Mouse (Mus musculus) bone marrow, adult 2 months (tissue): Measurements from ENCODE around the gene Fam102a. TPM values are rescaled to one million over a fixed set of nuclear protein-coding genes. Genes with fewer than 3 reads are reported as not detected.

ENCODE experiments used
- H3K27ac ChIP-seq: fragments of 200-500 bp; 2 replicates; pipeline ENCODE4 v1.5.1; 2012; ENCODE audit warnings: low read depth, mild to moderate bottlenecking, control low read depth, inconsistent platforms, low read length; ENCODE audit not compliant: control insufficient read depth, poor library complexity, insufficient read depth
- H3K4me1 ChIP-seq: fragments of 200-500 bp; 2 replicates; pipeline ENCODE4 v1.6.1; 2011; ENCODE audit warnings: low read length; ENCODE audit not compliant: control insufficient read depth, insufficient read depth
- H3K4me3 ChIP-seq: fragments of 200-500 bp; replicated peaks from 2 replicates; pipeline ENCODE3; 2011; ENCODE audit warnings: mild to moderate bottlenecking, low read depth, low read length, control low read depth; ENCODE audit not compliant: control insufficient read depth
- CTCF ChIP-seq: fragments of 200-500 bp; IDR thresholded peaks from 2 replicates; pipeline ENCODE4 v1.5.1; 2011; ENCODE audit warnings: low read length, control low read depth; ENCODE audit not compliant: control insufficient read depth, insufficient read depth
- POLR2A ChIP-seq: fragments of 200-500 bp; IDR thresholded peaks from 2 replicates; pipeline ENCODE4 v1.6.1; 2011; ENCODE audit warnings: low read depth, mild to moderate bottlenecking, control low read depth, low read length, borderline replicate concordance; ENCODE audit not compliant: control insufficient read depth
- WGBS: fragments of 180-500 bp; shearing (Covaris S2); methylation state at CpG from one replicate; pipeline ENCODE4 v1.1.7; 2018; 5-methylcytosine and 5-hydroxymethylcytosine counted together
- polyA plus RNA-seq: library from polyadenylated mRNA; stranded (reverse); fragments of >200 nt; gene quantifications from 2 replicates; pipeline ENCODE4 v1.2.4, GENCODE M21; 2011; ENCODE audit warnings: low replicate concordance; ENCODE audit not compliant: missing spikeins, insufficient read depth, insufficient read length

The Fam102a gene
- polyA plus RNA-seq, 1 experiment = 5.4 TPM

DNA sequence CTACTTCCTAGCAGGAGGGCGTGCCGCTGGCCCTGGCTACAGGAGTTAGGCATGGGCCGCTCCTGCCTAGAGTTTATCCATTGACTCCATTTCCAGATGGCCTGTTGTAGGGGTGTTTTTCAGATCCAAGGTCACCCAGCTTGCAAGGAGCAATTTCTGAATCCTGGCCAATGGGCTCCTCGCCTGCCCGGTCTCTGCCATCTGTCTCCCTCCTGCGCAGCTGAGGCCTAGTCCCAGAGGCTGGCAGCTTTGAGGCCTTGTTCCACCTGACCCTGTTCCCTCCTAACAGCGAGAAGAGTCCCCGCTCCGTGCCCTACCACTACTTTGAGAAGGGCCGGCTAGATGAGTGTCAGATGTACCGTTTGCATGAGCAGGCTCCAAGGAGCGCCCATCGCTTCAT, 61.6 kb downstream of the Fam102a start:
- WGBS = 88% methylated on average over 13 of the region's 13 CpGs
- H3K27ac ChIP-seq = no peak overlapping the region

DNA sequence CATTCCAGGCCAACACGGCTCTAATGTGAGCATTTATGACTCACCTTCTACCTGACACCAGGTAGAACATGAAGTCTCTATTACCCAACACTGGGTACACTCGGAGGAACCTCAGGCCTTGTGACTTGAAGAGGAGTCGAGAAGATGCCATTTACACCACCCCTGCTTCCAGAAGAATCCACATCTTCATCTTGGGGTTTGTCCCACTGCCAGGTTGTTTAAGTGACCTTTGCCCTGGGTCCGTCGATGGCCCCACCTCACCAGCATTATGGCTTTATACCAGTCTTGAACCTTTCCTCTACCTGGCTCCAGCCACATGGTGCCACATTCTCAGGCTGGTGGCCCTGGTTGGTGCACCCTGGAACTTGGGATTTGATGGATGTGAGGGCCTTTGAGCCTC, 62.1 kb downstream of the Fam102a start:
- Histone ChIP-seq H3K27ac (no peak overlapping the region), H3K4me3 (no peak overlapping the region), H3K4me1 (peaks cover 1% of the 10 kb centered on the region; the same call in 1 of the 2 replicates)
- 83% methylated on average over 5 of the region's 5 CpGs for WGBS
- TF ChIP-seq POLR2A (no peak), CTCF (no peak)

More for the DNA sequence above, 61.6 kb downstream of the Fam102a start:
- TF ChIP-seq CTCF (no peak), POLR2A (no peak)
- peaks cover 1% of the 10 kb centered on the region; the same call in 1 of the 2 replicates for H3K4me1 ChIP-seq
- H3K4me3 ChIP-seq = no peak overlapping the region

DNA sequence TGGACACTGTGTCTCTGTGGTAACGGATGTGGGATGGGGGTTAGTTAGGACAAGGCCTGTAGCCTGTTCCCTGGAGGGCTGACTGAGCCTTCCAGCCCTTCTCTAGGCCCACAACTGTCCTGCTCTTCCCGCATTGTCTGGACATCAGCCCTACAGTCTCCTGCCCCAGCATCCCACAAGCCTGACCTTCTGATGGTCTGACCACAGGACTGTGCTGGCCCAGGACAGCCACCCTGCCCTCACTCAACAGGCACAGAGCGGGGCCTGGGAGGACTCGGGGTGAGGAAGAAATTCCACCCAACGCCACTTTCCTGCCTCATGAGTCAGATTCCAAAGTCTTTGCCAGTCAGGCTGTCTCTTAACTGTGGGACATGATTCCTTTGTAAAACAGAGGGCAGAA, 62.6 kb downstream of the Fam102a start:
- TF ChIP-seq CTCF (no peak), POLR2A (no peak)
- Histone ChIP-seq H3K4me3 (no peak overlapping the region), H3K27ac (no peak overlapping the region), H3K4me1 (peaks cover 1% of the 10 kb centered on the region; the same call in 1 of the 2 replicates)
- 78% methylated on average over 5 of the region's 5 CpGs for WGBS

DNA sequence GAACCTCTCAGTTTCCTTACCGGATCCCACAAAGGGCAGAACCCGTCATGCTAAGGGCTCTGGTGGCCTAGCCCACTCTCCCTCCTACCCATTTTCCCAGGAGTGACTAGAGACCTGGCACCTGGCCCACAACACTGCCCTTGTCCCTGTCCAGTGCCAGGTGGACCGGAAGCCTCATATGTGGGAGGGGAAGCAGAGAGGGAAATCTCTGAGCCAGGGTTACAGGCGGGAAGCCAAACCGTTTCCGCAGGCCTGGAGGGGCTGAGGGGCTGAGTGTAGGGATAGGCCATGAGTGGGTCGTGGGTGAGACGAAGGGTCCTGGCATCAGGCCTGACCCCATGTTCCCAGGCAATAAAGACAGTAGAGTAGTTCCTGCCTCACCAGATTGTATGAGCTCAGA, 63.4 kb downstream of the Fam102a start:
- Histone ChIP-seq H3K4me1 (peaks cover 1% of the 10 kb centered on the region; the same call in 1 of the 2 replicates), H3K4me3 (no peak overlapping the region), H3K27ac (no peak overlapping the region)
- WGBS = 84% methylated on average over 8 of the region's 8 CpGs
- no peak for TF ChIP-seq CTCF
- TF ChIP-seq POLR2A = no peak

DNA sequence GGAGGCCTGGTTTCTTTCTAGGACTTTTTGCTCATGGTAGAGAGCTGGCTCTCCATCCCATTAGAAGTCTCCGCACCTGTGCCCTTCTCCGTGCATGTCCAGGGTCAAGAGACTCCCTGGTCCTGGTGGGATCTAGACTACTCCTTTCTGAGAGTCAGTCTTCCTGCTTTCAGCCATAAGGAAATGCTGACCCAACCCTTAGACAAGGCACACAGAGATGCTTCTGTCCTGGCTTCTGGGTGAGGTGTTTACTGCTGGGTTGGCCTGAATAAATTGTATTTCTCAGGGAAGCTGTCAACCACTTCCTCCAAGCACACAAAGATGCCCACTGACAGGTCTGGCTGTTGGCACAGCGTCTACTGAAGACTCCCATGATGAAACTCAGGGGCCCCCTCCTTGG, 64.3 kb downstream of the Fam102a start, which contains the start of gene St6galnac6:
Gene St6galnac6 (plus strand): TSS at position 301 of the 400 bp plus-strand sequence.
- Histone ChIP-seq H3K4me1 (peaks cover 1% of the 10 kb centered on the region; the same call in 1 of the 2 replicates), H3K27ac (no peak within 1 kb of the TSS), H3K4me3 (no peak within 1 kb of the TSS)
- 80% methylated on average over 3 of the region's 3 CpGs for WGBS
- TF ChIP-seq POLR2A (no peak), CTCF (no peak)

DNA sequence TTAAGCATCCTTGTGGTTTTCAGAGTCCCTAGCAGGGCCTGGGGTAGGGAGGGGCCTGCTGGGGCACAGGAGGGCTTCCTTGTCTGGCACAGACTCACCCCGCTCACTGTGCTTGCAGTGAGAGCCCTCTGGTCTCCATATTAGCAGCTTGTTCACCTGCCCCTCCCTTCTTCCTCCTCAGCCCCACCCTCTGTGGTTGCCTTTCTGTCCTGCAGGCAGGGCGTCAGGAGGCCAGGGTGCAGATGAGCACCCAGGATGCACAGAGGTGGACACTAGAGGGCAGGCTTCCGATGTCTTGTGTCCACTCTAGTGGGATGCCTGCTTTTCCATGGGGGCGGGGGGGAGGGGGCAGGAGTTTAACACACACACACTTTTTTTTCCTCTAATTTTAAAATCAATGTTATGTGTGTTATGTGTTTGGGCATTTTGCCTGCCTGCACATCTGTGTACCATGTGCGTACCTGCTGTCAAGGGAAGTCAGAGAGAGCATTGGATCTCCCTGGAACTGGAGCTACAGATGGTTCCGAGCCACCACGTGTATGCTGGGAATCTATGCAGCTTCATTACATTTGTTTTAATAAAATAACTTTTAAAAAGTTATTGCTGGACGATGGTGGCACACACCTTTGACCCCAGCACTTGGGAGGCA, 66.4 kb downstream of the Fam102a start:
- WGBS = 39% methylated on average over 8 of the region's 8 CpGs
- Histone ChIP-seq H3K4me3 (no peak overlapping the region), H3K4me1 (peaks cover 1% of the 10 kb centered on the region; the same call in 1 of the 2 replicates), H3K27ac (no peak overlapping the region)
- TF ChIP-seq CTCF (peak; percentile 76), POLR2A (no peak)

DNA sequence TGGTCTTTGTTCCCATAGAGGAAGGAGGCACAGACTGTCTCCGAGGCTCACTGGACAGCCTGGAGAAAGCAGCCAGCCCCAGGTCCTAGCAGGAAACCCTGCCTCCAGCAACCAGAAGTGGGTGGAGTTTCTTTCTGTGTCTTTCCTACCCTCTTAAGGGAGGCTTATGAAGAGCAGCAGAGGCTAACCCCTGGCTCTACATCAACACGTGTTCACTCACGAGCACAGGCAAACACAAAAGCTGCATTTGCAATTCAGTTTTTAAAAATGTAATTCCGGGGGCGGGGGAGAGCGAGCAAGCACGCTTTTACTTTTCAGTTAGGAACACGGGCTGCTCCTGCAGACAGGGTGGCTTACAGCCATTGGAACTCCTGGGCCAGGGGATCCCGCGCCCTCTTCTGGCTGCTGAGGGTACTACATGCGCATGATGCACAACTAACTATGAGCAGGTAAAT, 67.5 kb downstream of the Fam102a start:
- Histone ChIP-seq H3K4me1 (peaks cover 1% of the 10 kb centered on the region; the same call in 1 of the 2 replicates), H3K4me3 (peak overlapping the region; percentile 54), H3K27ac (no peak overlapping the region)
- WGBS = under 1% methylated on average over 11 of the region's 11 CpGs
- no peak for TF ChIP-seq POLR2A
- TF ChIP-seq CTCF = peak; percentile 93

DNA sequence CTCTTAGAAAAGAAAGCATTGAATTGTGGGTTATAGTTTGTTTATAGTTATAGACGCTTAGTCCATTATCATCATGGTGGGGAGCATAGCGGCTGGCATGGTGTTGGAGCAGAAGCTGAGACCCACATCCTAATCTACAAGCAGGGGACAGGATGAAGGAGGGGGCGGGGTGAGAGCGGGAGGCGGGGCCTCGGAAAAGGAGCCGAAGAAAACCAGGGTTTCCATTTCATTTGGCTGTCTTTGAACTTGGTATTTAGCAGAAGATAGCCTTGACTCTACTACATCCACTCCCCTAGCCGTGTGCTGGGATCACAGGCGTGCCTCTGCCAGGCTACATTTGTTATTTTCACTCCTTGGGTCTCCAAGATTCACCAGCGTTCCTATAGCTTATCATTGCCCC, 69.5 kb downstream of the Fam102a start:
- Histone ChIP-seq H3K27ac (no peak overlapping the region), H3K4me3 (no peak overlapping the region), H3K4me1 (peaks cover 1% of the 10 kb centered on the region; the same call in 1 of the 2 replicates)
- TF ChIP-seq POLR2A (no peak), CTCF (no peak)
- WGBS = 69% methylated on average over 10 of the region's 10 CpGs
